Mouse (Mus musculus) MEL (cell line): ENCODE results near the gene Pln. TPM values are rescaled to one million over a fixed set of nuclear protein-coding genes. Genes with fewer than 3 reads are reported as not detected.

ENCODE experiments used
- DNase-seq: peaks from one replicate; pipeline ENCODE4 v3.0.0; 2011; ENCODE audit warnings: low read depth, low spot score
- H3K27ac ChIP-seq: 2 replicates; pipeline ENCODE4 v1.5.1; 2012; ENCODE audit warnings: low read depth, mild to moderate bottlenecking, control low read depth, low read length, moderate library complexity; ENCODE audit not compliant: control insufficient read depth
- H3K27me3 ChIP-seq, 2 experiments: fragments of 150-350 bp in 1 of 2; sonication (generic) in 1 of 2; 2 replicates each; pipeline ENCODE4 v1.6.1; 2012; ENCODE audit warnings: low read length in 2 of 2, mild to moderate bottlenecking in 2 of 2, improper control_type of control experiment in 1 of 2, moderate library complexity in 1 of 2; ENCODE audit not compliant: insufficient read depth in 2 of 2, control insufficient read depth in 1 of 2
- H3K36me3 ChIP-seq, 2 experiments: 2 replicates each; pipeline ENCODE4 v1.6.1; 2012 to 2014; ENCODE audit warnings: low read length in 2 of 2, improper control_type of control experiment in 1 of 2, inconsistent platforms in 1 of 2, mild to moderate bottlenecking in 1 of 2; ENCODE audit not compliant: insufficient read depth in 2 of 2, control insufficient read depth in 1 of 2
- H3K4me1 ChIP-seq, 2 experiments: fragments of 150-350 bp in 1 of 2; sonication (generic) in 1 of 2; 2 replicates each; pipeline ENCODE4 v1.6.1; 2012; ENCODE audit warnings: low read length in 2 of 2, improper control_type of control experiment in 1 of 2, mild to moderate bottlenecking in 1 of 2; ENCODE audit not compliant: insufficient read depth in 2 of 2, control insufficient read depth in 1 of 2
- H3K4me3 ChIP-seq, 2 experiments: fragments of 150-350 bp in 1 of 2; sonication (generic) in 1 of 2; 2 replicates each; pipeline ENCODE4 v1.5.1; 2012; ENCODE audit warnings: low read depth in 2 of 2, low read length in 2 of 2, mild to moderate bottlenecking in 2 of 2, moderate library complexity in 2 of 2, control low read depth in 1 of 2, improper control_type of control experiment in 1 of 2; ENCODE audit not compliant: control insufficient read depth in 1 of 2, insufficient read depth in 1 of 2
- H3K79me2 ChIP-seq: 2 replicates; pipeline ENCODE4 v1.6.1; 2012; ENCODE audit warnings: mild to moderate bottlenecking, low read length, moderate library complexity; ENCODE audit not compliant: control insufficient read depth, poor library complexity, insufficient read depth
- H3K9ac ChIP-seq: 2 replicates; pipeline ENCODE4 v1.6.1; 2012; ENCODE audit warnings: low read depth, mild to moderate bottlenecking, control low read depth, low read length, moderate library complexity; ENCODE audit not compliant: control insufficient read depth, poor library complexity, severe bottlenecking
- H3K9me3 ChIP-seq: fragments of 150-350 bp; sonication (generic); replicated peaks from 2 replicates; pipeline ENCODE4 v1.6.1; 2012; ENCODE audit warnings: mild to moderate bottlenecking, low read length, improper control_type of control experiment, moderate library complexity; ENCODE audit not compliant: insufficient read depth
- BHLHE40 ChIP-seq: IDR thresholded peaks from 2 replicates; pipeline ENCODE4 v1.6.1; 2012; ENCODE audit warnings: low read depth, mild to moderate bottlenecking, inconsistent platforms, low read length, improper control_type of control experiment, borderline replicate concordance
- CHD1 ChIP-seq: IDR thresholded peaks from 2 replicates; pipeline ENCODE4 v1.6.1; 2012; ENCODE audit warnings: low read depth, mild to moderate bottlenecking, inconsistent platforms, low read length, improper control_type of control experiment
- ELF1 ChIP-seq: IDR thresholded peaks from 2 replicates; pipeline ENCODE4 v1.6.1; 2014; ENCODE audit warnings: low read depth, mild to moderate bottlenecking, inconsistent platforms, low read length, improper control_type of control experiment, moderate library complexity
- EP300 ChIP-seq, 2 experiments: IDR thresholded peaks; 2 replicates each; pipeline ENCODE4 v1.6.1; 2011; ENCODE audit warnings: improper control_type of control experiment in 2 of 2, low read length in 2 of 2, low read depth in 1 of 2, mild to moderate bottlenecking in 1 of 2
- GABPA ChIP-seq: IDR thresholded peaks from 2 replicates; pipeline ENCODE4 v1.6.1; 2012; ENCODE audit warnings: low read depth, mild to moderate bottlenecking, inconsistent platforms, low read length, improper control_type of control experiment, moderate library complexity
- GATA1 ChIP-seq: IDR thresholded peaks from 2 replicates; pipeline ENCODE4 v1.6.1; 2011; ENCODE audit warnings: low read depth, low read length, improper control_type of control experiment
- KAT2A ChIP-seq: conservative IDR thresholded peaks from 2 replicates; pipeline ENCODE4 v1.6.1; 2012; ENCODE audit warnings: low read depth, low read length, improper control_type of control experiment, inconsistent platforms
- MAFK ChIP-seq: IDR thresholded peaks from 2 replicates; pipeline ENCODE4 v1.6.1; 2011; ENCODE audit warnings: low read depth, mild to moderate bottlenecking, low read length, improper control_type of control experiment, borderline replicate concordance
- MAX ChIP-seq: IDR thresholded peaks from 2 replicates; pipeline ENCODE4 v1.6.1; 2011; ENCODE audit warnings: low read length, improper control_type of control experiment
- MYC ChIP-seq: IDR thresholded peaks from 2 replicates; pipeline ENCODE4 v1.6.1; 2011; ENCODE audit warnings: low read depth, mild to moderate bottlenecking, low read length, improper control_type of control experiment, moderate library complexity
- NELFE ChIP-seq: IDR thresholded peaks from 2 replicates; pipeline ENCODE4 v1.6.1; 2011; ENCODE audit warnings: low read depth, low read length, improper control_type of control experiment
- POLR2AphosphoS2 ChIP-seq: IDR thresholded peaks from 2 replicates; pipeline ENCODE4 v1.6.1; 2011; ENCODE audit warnings: low read length, improper control_type of control experiment
- POLR2AphosphoS5 ChIP-seq: IDR thresholded peaks from 2 replicates; pipeline ENCODE4 v1.6.1; 2012; ENCODE audit warnings: low read depth, borderline replicate concordance, mild to moderate bottlenecking, inconsistent platforms, low read length, moderate library complexity, mixed read lengths
- SIN3A ChIP-seq: IDR thresholded peaks from 2 replicates; pipeline ENCODE4 v1.6.1; 2012; ENCODE audit warnings: low read length, improper control_type of control experiment, inconsistent platforms
- SMC3 ChIP-seq: IDR thresholded peaks from 2 replicates; pipeline ENCODE4 v1.6.1; 2011; ENCODE audit warnings: low read depth, low read length, improper control_type of control experiment
- TAL1 ChIP-seq: IDR thresholded peaks from 2 replicates; pipeline ENCODE4 v1.6.1; 2012; ENCODE audit warnings: mild to moderate bottlenecking, inconsistent platforms, low read length, moderate library complexity, mixed read lengths
- TCF12 ChIP-seq: IDR thresholded peaks from 2 replicates; pipeline ENCODE4 v1.6.1; 2014; ENCODE audit warnings: low read depth, mild to moderate bottlenecking, inconsistent platforms, low read length, improper control_type of control experiment, moderate library complexity
- USF1 ChIP-seq: IDR thresholded peaks from 2 replicates; pipeline ENCODE4 v1.6.1; 2014; ENCODE audit warnings: low read depth, mild to moderate bottlenecking, inconsistent platforms, low read length, improper control_type of control experiment, moderate library complexity
- ZC3H11A ChIP-seq: IDR thresholded peaks from 2 replicates; pipeline ENCODE4 v1.6.1; 2012; ENCODE audit warnings: low read depth, mild to moderate bottlenecking, inconsistent platforms, low read length, improper control_type of control experiment
- ZMIZ1 ChIP-seq: IDR thresholded peaks from 2 replicates; pipeline ENCODE4 v1.6.1; 2012; ENCODE audit warnings: low read depth, mild to moderate bottlenecking, inconsistent platforms, low read length, improper control_type of control experiment, moderate library complexity
- ZNF384 ChIP-seq: IDR thresholded peaks from 2 replicates; pipeline ENCODE4 v1.6.1; 2012; ENCODE audit warnings: low read depth, mild to moderate bottlenecking, inconsistent platforms, low read length, improper control_type of control experiment
- polyA plus RNA-seq, 2 experiments: library from polyadenylated mRNA; stranded (reverse) in 1 of 2; unstranded in 1 of 2; fragments of >175 nt in 1 of 2; fragments of >200 nt in 1 of 2; gene quantifications; 2 replicates each; pipeline versions ENCODE4 v1.2.1 to v1.2.4; 2012; ENCODE audit warnings: low replicate concordance in 2 of 2, low read depth in 1 of 2; ENCODE audit not compliant: insufficient read length in 2 of 2, insufficient read depth in 1 of 2, missing spikeins in 1 of 2
- total RNA-seq: library from RNA; depleted of rRNA; stranded (reverse); fragments of 300-350 nt; gene quantifications from 2 replicates; pipeline ENCODE4 v1.2.3, GENCODE M21; 2012

Gene Pln
- total and polyA plus RNA-seq, 3 experiments: 0.22 to 1.3 TPM; not detected in 1

DNA sequence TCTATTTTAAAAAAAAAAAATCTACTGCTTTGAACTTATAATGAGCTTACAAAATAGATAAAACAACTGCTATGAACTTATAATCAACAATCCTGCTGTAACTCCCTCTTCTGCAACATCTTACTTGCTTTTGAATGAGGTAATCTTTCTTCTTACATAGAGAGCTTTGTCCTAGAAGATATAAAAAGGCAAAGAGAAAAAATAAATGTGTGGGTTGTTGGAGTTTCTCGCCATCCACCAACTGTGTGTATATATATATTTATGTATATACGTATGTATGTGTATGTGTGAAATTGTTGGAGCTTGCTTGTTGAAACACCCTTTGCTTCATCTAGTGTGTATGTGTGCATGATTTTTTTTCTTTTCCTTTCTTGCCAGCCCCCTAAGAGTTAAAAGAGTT is 29.8 kb downstream of the Pln start:
- DNase-seq: no peak
- H3K79me2 ChIP-seq: no peaks in the 10 kb centered on the region
- no peak overlapping the region for H3K27ac ChIP-seq
- H3K9ac ChIP-seq: no peak overlapping the region
- H3K4me1 ChIP-seq: no peaks in the 10 kb centered on the region
- no peaks in the 10 kb centered on the region; a peak in 1 of 4 replicates for H3K36me3 ChIP-seq
- no peaks in the 10 kb centered on the region for H3K27me3 ChIP-seq
- H3K9me3 ChIP-seq: no peaks in the 10 kb centered on the region
- no peak overlapping the region for H3K4me3 ChIP-seq
- TF ChIP-seq KAT2A (no peak), NELFE (no peak), GABPA (no peak), TAL1 (no peak)

DNA sequence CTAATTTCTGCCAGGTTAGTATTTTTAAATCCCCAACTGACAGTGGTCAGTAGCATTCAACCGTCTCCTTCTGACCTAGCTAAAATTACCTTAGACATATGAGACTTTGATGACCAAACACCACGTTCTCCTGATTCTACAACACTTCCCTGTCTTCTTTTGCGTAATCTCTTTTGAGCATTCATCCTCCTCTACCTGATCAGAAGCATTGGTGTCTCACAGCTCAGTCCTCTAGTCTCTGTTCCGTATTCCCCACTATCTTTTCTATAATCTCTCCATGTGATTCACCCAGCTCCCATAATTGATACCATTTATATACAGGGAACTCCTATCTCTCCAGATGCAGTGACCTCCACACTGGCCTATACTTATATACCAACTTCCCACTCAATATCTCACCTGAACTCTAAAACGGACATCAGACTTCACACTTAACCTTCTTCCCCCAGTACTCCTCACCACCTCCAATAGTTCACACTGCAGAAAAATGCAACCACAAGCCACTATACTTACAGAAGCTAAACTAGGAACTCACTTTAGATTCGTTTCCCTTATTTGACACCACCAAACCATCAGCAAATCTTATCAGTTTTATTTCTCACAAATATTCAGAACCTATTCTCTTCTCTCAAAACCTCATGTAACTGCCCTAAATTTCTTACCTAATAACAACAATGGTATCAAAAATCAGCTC is 36.6 kb downstream of the Pln start:
- H3K36me3 ChIP-seq: peaks cover 0 to 8% of the 10 kb centered on the region in 2 experiments; a peak in 2 of 4 replicates
- TF ChIP-seq GATA1 (no peak), SIN3A (no peak), USF1 (no peak), NELFE (no peak), ZC3H11A (no peak), BHLHE40 (no peak), MYC (no peak), ZMIZ1 (no peak), TCF12 (no peak), MAX (no peak), EP300 (IDR thresholded peaks at IDR 0.05; ENCODE audit: low read depth in 1 of 2, low read length in 2 of 2) (no peak), ELF1 (no peak), KAT2A (no peak), MAFK (no peak), SMC3 (no peak), POLR2AphosphoS5 (no peak), CHD1 (no peak), TAL1 (no peak), POLR2AphosphoS2 (no peak), ZNF384 (no peak)
- H3K79me2 ChIP-seq: peaks cover under 1% of the 10 kb centered on the region; the same call in 1 of the 2 replicates
- H3K4me1 ChIP-seq: peaks cover 0 to 7% of the 10 kb centered on the region in 2 experiments; a peak in 2 of 4 replicates
- H3K27me3 ChIP-seq: no peaks in the 10 kb centered on the region
- no peak overlapping the region for H3K27ac ChIP-seq
- H3K9ac ChIP-seq: no peak overlapping the region
- H3K4me3 ChIP-seq: no peak overlapping the region
- no peaks in the 10 kb centered on the region for H3K9me3 ChIP-seq
- no peak for DNase-seq
